Mouse (Mus musculus) left cerebral cortex, postnatal 25 days (tissue): ENCODE results near the gene Sult1c1. TPM values are rescaled to one million over a fixed set of nuclear protein-coding genes. Genes with fewer than 3 reads are reported as not detected.
"Not testable (repeated sequence)": the region's sequence is repeated elsewhere in the genome, so short reads cannot be mapped to it uniquely, and the experiment has no call there.

Experiments
- DNase-seq, 2 experiments: peaks; one replicate each; pipeline ENCODE4 v3.0.0; 2022; ENCODE audit warnings: low spot score in 2 of 2, mixed read lengths in 1 of 2
- intact Hi-C: fragments of 180-260 bp; cut with DNase I; formaldehyde crosslinking; loops from one replicate; pipeline ENCODE4 v1.15.1; 2025
- total RNA-seq, 2 experiments: library from RNA; stranded (reverse); gene quantifications; 2 replicates each; pipeline ENCODE4 v1.2.3; 2021

The Sult1c1 gene
- total RNA-seq: not detected

- intact Hi-C loops: no loop called here
- no peak for DNase-seq
Observed at GRCm38 (mm10) chr17:53990574-53990973, at the start of gene Sult1c1. Gene Sult1c1 (minus strand): TSS chr17:53990674.

GRCm38 (mm10) chr17:54014204-54014603, 23.7 kb upstream of the Sult1c1 start:
- intact Hi-C loops: loop anchor here (2.0 kb wide), 2 partner anchors 47 to 329 kb away; no protein-coding TSS in a partner anchor
- peak; percentile 59 to 66 for DNase-seq

- intact Hi-C loops: no loop called here
- peak in 1 of 2 experiments; percentile 5 for DNase-seq
Observed at GRCm38 (mm10) chr17:54011196-54011595, 20.7 kb upstream of the Sult1c1 start.

- intact Hi-C loops: not testable (repeated sequence)
Observed at GRCm38 (mm10) chr17:54010536-54010935, 20.1 kb upstream of the Sult1c1 start.

GRCm38 (mm10) chr17:54003522-54003921, 13.0 kb upstream of the Sult1c1 start:
- no peak for DNase-seq
- intact Hi-C loops: no loop called here

More at GRCm38 (mm10) chr17:54010536-54010935, 20.1 kb upstream of the Sult1c1 start:
- not testable (repeated sequence) for DNase-seq

- DNase-seq: no peak
- intact Hi-C loops: no loop called here
Observed at GRCm38 (mm10) chr17:53973606-53974005, 16.9 kb downstream of the Sult1c1 start.

GRCm38 (mm10) chr17:53941569-53942162, 48.8 kb downstream of the Sult1c1 start:
- DNase-seq: no peak
- intact Hi-C loops: no loop called here

- intact Hi-C loops: no loop called here
- DNase-seq: no peak
Observed at GRCm38 (mm10) chr17:53940726-53941125, 49.7 kb downstream of the Sult1c1 start.

Other genes starting within 250 kb of the Sult1c1 start
- not detected for gene Sult1c2, start 144.3 kb downstream of the Sult1c1 start, total RNA-seq